Mouse (Mus musculus): ENCODE measurements around the gene Dcst2.

Dcst2 gene

GRCm38 (mm10) chr3:89361675-89362074 lies at the start of gene Dcst2:
Gene Dcst2 (plus strand): TSS chr3:89361975.
- DNase-seq: no peak

- DNase-seq: no peak
Observed at GRCm38 (mm10) chr3:89314340-89314739, 47.4 kb upstream of the Dcst2 start.

- DNase-seq: no peak
Observed at GRCm38 (mm10) chr3:89314791-89315190, 47.0 kb upstream of the Dcst2 start.

GRCm38 (mm10) chr3:89315195-89315929 lies 46.4 kb upstream of the Dcst2 start:
- DNase-seq: peak; percentile 65

GRCm38 (mm10) chr3:89315930-89316831 lies 45.6 kb upstream of the Dcst2 start:
- peak in 1 of 2 experiments; percentile 23 for DNase-seq

- DNase-seq: peak; percentile 71 to 76
Observed at GRCm38 (mm10) chr3:89316833-89317232, 44.9 kb upstream of the Dcst2 start.

- no peak for DNase-seq
Observed at GRCm38 (mm10) chr3:89317246-89317645, 44.5 kb upstream of the Dcst2 start.

- DNase-seq: no peak
Observed at GRCm38 (mm10) chr3:89318316-89318715, 43.5 kb upstream of the Dcst2 start.

GRCm38 (mm10) chr3:89318971-89319590 lies 42.7 kb upstream of the Dcst2 start:
- no peak for DNase-seq

- peak in 1 of 2 experiments; percentile 39 for DNase-seq
Observed at GRCm38 (mm10) chr3:89319591-89320350, 42.0 kb upstream of the Dcst2 start.

- peak in 1 of 2 experiments; percentile 43 for DNase-seq
Observed at GRCm38 (mm10) chr3:89320581-89321182, 41.1 kb upstream of the Dcst2 start.

GRCm38 (mm10) chr3:89321183-89322130 lies 40.3 kb upstream of the Dcst2 start:
- DNase-seq: peak in 1 of 2 experiments; percentile 26

GRCm38 (mm10) chr3:89322131-89322500 lies 39.7 kb upstream of the Dcst2 start:
- no peak for DNase-seq

- DNase-seq: peak; percentile 70 to 76
Observed at GRCm38 (mm10) chr3:89322514-89323165, 39.1 kb upstream of the Dcst2 start, which contains the start of gene Efna3. Gene Efna3 (minus strand): TSS chr3:89322965.

- DNase-seq: no peak
Observed at GRCm38 (mm10) chr3:89325882-89326281, 35.9 kb upstream of the Dcst2 start.

GRCm38 (mm10) chr3:89327371-89327870 lies 34.4 kb upstream of the Dcst2 start:
- no peak for DNase-seq

- DNase-seq: no peak
Observed at GRCm38 (mm10) chr3:89328623-89329022, 33.2 kb upstream of the Dcst2 start.

- DNase-seq: no peak
Observed at GRCm38 (mm10) chr3:89330346-89330745, 31.4 kb upstream of the Dcst2 start.

- DNase-seq: no peak
Observed at GRCm38 (mm10) chr3:89330948-89331347, 30.8 kb upstream of the Dcst2 start.

- DNase-seq: no peak
Observed at GRCm38 (mm10) chr3:89331561-89331960, 30.2 kb upstream of the Dcst2 start.
